Comparison of ENCODE assay signal across 17 mouse cellular contexts in genomic region chr1:34156058-34156457, GRCm38 (mm10).
"Had no signal": no experiment of that assay in that cellular context is flagged by ENCODE, and none has a peak within 500 bp of the region (broad histone marks: within the 10 kb centered on the region; RNA-seq: fewer than 3 reads in every experiment).

No protein-coding gene starts in this region.

- DNase-seq: liver, postnatal 0 days; lung, adult 2 months; lung, postnatal 14 days; lung, postnatal 36 days; right cerebral cortex, postnatal 14 days; right cerebral cortex, postnatal 4 days; spleen, adult 18-20 months; thymus, adult 18-20 months; thymus, postnatal 14 days; thymus, postnatal 36 days had no signal

- H3K27me3 ChIP-seq: lung, embryonic 15.5 days; megakaryocyte, embryonic 14.5 days; midbrain, embryonic 13.5 days; midbrain, embryonic 15.5 days; neural tube, embryonic 12.5 days had no signal

- H3K27ac ChIP-seq: lung, embryonic 15.5 days; macrophage; midbrain, embryonic 13.5 days; midbrain, embryonic 15.5 days; neural tube, embryonic 12.5 days had no signal

- H3K9me3 ChIP-seq: lung, embryonic 15.5 days; megakaryocyte, embryonic 14.5 days; midbrain, embryonic 13.5 days; midbrain, embryonic 15.5 days; neural tube, embryonic 12.5 days had no signal

- ATAC-seq: liver, postnatal 0 days; lung, postnatal 0 days; midbrain, embryonic 13.5 days; midbrain, embryonic 15.5 days had no signal

- H3K4me1 ChIP-seq: lung, embryonic 15.5 days; megakaryocyte, embryonic 14.5 days; midbrain, embryonic 15.5 days had no signal

- H3K9ac ChIP-seq: liver, postnatal 0 days; lung, embryonic 15.5 days; midbrain, embryonic 13.5 days; midbrain, embryonic 15.5 days; neural tube, embryonic 12.5 days had no signal

- H3K4me3 ChIP-seq: lung, embryonic 15.5 days; megakaryocyte, embryonic 14.5 days; midbrain, embryonic 13.5 days; midbrain, embryonic 15.5 days; neural tube, embryonic 12.5 days had no signal

- H3K36me3 ChIP-seq: lung, embryonic 15.5 days had no signal
